Mouse (Mus musculus) layer of hippocampus, adult 9-11 months (tissue): Measurements from ENCODE around the gene Myadm.
"Not testable (repeated sequence)": the region's sequence is repeated elsewhere in the genome, so short reads cannot be mapped to it uniquely, and the experiment has no call there.

Source experiments
- DNase-seq: peaks from one replicate; pipeline ENCODE4 v3.0.0; 2022

The Myadm gene

GRCm38 (mm10) chr7:3291197-3291596, 2.3 kb downstream of the Myadm start:
- DNase-seq, result no peak

DNA sequence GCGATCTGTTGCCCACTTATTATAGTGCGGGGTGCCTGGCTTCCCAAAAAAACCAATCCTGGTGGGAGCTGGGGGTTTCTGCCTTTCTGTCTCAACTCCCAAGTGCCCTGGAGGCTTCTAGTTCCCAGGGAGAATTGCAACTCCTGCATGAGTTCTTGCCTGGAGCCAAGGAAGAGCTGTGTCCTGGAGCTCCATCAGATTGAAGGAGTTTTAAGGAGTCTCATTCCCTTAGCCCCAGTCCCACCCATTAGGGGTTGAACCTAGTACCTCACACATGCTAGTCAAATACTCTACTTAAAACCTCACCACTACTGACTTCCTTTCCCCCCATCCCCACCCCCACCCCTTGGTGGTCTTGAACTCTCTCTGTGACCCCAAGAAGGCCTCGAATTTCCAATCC, 2.9 kb downstream of the Myadm start:
- DNase-seq, result no peak

DNA sequence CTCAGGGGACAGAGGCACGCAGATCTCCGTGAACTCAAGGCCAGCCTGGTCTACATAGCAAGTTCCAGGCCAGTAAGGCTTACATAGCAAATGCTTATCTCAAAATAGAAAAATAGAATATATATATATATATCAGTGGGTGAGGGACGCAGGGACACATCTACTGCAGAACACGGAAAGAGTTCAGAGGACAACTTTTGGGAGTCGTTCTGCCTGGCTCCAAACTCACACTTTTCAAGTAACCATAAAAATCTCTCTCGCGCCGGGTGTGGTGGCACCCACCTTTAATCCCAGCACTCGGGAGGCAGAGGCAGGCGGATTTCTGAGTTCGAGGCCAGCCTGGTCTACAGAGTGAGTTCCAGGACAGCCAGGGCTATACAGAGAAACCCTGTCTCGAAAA, 3.4 kb downstream of the Myadm start:
- not testable (repeated sequence) for DNase-seq

DNA sequence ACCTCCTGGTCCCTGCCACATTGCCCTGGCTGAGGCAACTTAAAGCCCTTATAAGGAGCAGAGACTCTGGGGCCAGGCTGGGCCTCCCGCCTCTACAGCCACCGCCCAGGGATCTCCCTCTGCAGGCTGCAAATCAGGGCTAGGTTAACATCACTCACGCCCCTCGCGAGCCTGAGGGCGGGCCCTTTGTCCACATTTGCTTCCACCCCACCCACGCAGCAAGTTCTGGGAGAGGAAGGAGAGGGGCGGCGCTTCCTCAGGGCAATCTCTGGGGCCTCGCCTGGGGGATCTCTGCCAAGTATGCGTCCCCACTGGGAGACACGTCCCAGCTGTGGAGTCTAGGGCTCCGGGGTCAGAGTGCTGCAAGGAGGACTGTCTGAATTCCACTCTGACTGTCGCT, 3.9 kb downstream of the Myadm start:
- DNase-seq, result peak; percentile 77

GRCm38 (mm10) chr7:3294794-3295193, 5.9 kb downstream of the Myadm start:
- no peak for DNase-seq

DNA sequence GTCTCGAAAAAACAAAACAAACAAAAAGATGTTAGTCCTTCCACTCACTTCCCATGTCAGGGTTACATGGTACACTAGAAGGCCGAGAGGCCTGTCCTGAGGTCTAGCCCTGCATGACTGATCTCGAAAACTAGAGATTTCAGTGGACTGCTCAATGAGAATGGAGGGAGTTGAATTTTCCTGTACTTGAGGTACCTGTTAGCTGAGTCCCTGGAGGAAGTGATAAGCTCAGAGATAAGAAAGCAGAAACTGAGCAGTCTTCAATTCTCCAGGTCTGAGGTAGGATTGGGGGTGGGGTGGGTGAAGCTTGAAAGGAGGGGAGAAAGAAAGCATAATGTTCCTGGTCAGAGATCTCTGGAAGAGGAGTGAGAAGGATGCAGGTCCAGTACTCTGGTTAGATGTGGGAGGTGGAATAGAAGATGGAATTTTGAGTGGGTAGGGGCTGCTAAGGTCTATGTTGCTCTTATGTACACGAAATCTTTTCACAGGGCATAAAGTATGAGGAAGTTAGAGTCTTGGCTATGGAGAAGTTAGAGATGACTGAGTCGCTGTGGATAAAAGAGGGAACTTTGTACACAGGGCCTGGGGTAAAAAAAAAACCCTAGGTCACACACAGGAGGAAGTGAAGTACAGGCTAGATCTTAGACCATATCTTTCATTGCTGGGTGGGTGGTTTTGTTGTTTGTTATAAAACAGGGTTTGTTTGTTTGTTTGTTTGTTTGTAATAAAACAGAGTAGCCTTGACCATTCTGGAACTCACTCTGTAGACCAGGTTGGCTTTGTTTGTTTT, 6.6 kb downstream of the Myadm start:
- DNase-seq, result no peak

- DNase-seq, result no peak
These were observed 7.8 kb downstream of the Myadm start for GRCm38 (mm10) chr7:3296711-3297110.

DNA sequence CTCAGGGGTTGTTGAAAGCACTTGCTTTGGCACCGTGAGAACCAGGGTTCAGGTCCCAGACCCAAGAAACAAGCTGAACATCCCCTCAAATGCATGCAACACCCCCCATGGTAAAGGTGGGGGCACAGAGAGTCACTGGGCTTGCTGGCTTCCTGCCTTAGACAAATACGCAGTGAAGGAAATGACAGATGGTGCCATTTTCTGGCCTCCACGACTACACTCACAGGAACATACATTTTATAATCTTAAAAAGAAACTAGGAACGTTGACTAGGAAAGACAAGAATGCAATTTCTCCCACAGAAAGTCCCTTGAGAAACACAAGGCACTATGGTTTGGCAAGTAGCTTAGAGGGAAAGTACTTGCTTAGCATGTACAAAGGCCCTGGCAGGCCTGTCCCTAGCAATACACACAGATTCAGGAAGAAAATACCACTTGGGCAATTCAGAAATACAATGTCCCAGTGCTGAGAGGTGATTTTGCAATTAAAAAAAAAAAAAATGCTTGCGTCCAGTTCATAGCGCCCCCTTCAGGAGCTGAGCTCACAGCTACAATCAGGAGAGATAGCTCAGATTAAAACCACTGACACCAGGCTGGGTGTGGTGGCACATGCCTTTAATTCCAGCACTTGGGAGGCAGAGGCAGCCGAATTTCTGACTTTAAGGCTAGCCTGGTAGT, 11.2 kb downstream of the Myadm start:
- DNase-seq, result no peak

GRCm38 (mm10) chr7:3300891-3301627, 12.2 kb downstream of the Myadm start:
- no peak for DNase-seq

- no peak for DNase-seq
These were observed 13.0 kb downstream of the Myadm start for GRCm38 (mm10) chr7:3301628-3302555.

DNA sequence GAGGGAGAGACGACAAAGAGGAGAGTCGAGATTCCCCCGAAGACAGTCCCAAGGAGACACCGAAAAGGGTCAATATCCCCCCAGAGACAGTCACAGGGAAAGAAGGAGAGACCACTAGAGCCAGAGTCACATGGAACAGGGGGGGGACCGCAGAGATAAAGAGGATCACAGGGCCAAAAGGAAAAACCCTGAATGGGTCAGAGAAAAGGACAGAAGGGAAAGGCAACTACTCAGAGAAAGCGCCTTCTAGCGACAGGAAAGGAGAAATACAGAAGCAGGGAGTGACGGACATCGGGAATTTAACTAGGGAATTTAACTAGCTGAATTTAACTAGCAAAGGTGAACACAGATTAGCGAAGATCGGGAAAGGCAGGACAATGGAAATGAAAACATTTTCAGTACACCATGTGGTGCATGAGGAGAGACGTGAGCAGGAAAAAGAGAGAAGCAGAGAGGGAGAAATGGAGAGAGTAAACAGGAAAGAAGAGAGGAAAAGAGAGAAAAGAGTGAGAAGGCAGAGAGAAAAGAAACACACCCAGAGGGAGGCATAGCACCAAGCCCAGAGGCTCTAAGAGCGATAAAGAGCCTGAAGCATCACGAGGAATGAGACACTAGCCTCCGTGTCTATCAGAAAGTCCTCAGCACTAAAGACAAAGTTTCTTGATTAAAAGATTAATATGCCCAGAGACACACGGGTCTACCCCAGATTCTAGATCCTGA, 13.8 kb downstream of the Myadm start:
- DNase-seq, result no peak

- DNase-seq, result peak; percentile 64
These were observed 14.4 kb downstream of the Myadm start for GRCm38 (mm10) chr7:3303276-3303781.

DNA sequence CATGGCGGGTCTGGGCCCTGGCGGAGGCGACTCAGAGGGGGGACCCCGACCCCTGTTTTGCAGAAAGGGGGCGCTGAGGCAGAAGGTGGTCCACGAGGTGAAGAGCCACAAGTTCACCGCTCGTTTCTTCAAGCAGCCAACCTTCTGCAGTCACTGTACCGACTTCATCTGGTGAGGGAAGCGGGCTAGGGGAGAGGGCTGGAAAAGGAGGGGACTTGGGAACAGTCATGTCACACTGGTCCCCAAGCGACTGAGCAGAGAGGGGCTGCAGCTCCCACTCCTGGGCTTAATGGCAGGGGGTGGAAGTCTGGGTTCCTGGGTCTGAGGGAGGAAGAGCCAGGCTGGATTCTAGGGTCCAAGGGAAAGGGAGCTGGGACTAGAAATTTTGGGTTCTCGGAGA, 14.9 kb downstream of the Myadm start:
- no peak for DNase-seq

GRCm38 (mm10) chr7:3304298-3304697, 15.4 kb downstream of the Myadm start:
- DNase-seq, result peak; percentile 68

- DNase-seq, result no peak
These were observed 17.5 kb downstream of the Myadm start for GRCm38 (mm10) chr7:3306400-3306799.

DNA sequence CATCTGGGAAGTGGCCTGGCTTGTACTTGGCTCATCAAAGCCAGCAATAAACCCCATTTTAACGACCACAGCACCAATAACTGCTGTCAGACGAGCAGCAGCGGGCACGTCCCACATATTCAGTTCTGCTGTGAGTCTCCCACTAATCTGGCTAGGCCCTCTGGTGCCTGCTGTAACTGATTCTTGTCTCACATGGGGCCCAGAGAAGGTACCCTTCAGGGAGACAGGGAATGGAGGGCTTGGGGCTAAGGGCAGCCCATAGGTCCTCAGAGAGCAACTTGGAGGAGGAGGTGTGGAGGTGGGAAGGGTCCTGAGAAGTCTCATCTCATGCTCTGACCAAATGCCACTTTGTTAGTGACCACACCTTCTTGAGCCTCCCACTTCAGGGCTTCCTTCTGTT, 19.8 kb downstream of the Myadm start:
- DNase-seq, result no peak

DNA sequence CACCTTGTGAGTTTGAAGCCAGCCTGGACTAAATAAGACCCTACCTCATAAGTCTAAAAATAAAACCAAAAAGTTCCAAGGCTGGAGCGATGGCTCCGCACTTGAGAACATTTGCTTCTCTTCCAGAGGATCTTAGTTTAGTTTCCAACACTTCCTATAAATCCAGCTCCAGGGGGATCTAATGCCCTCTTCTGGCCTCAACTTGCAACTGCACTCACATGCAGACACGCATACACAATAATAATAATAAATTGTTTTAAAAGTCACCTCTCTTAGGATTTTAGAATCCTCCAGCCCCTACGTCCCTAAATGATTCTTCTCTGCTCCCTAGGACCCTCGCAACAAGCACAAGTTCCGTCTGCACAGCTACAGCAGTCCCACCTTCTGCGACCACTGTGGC, 21.4 kb downstream of the Myadm start:
- DNase-seq, result no peak

- no peak for DNase-seq
These were observed 24.7 kb downstream of the Myadm start for GRCm38 (mm10) chr7:3313571-3313970.

GRCm38 (mm10) chr7:3314121-3314520, 25.2 kb downstream of the Myadm start:
- DNase-seq, result no peak

DNA sequence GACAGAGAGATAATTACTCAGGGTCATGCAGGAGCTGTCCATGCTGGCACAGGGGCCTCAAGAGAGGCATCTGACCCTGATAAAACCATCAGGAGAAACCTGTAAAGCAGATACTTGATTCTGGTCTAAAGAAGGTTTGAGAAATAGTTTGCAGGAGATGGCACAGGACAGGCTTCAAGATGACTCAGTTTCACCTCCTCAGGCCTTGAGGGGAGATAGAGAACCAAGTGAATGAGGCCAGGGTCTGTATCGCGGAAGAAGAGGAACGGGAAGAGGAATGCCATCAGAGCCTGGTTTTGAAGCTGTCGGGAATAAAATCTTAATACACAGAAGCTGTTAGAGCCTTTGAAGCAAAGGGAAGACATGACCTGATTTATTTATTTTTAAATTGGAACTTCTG, 28.8 kb downstream of the Myadm start:
- no peak for DNase-seq

DNA sequence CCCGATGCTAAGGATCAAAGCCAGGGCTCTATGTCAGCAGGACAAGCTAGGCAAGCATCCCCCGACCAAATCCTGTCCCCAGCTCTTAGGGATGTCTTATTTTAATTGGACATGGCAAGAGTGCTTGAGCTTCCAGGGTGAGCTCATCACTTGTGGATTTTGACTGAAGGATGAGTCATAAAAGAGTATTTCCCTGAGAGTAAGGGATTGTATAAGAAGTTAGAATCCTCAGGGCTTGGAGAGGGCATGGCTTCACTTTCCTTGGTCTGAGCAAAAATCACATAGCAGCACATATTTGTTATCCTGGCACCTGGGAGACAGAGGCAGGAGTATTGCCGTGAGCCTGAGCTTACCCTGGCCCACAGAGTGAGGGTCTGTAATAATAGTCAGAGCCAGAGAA, 32.0 kb downstream of the Myadm start:
- no peak for DNase-seq

DNA sequence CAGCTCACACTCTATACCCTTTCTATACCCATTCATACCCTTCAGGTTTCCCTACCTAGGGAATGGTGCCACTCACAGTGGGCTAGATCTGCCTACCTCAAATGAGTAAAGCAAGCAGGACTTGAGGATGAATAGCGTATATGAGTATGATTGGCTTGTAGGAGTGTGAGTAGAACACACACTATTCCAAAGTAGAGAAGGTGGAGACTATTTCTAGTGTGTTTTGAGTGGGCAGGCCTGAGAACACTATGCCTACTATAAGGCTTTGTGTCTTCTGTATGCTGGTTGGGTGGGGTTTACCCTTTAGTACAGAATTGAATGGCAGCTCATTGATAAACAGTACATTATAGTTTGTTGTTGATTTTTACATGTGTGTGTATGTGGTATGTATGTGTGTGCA, 34.9 kb downstream of the Myadm start:
- no peak for DNase-seq
